Mouse (Mus musculus): Measurements from ENCODE around the gene Timm22. TPM values are rescaled to one million over a fixed set of nuclear protein-coding genes. Genes with fewer than 3 reads are reported as not detected.

Gene Timm22
- polyA plus RNA-seq (2012; ENCODE audit: low replicate concordance) = 8.9 and 9.8 TPM in 2 replicates

GRCm38 (mm10) chr11:76406702-76407583 lies at the start of gene Timm22:
Gene Timm22 (plus strand): TSS chr11:76406952.

GRCm38 (mm10) chr11:76398798-76399586 lies 7.8 kb upstream of the Timm22 start, which contains the start of gene Nxn:
Gene Nxn (minus strand): TSS chr11:76399140.

Other genes with a start within 250 kb of the Timm22 start
- gene Vps53, start 227.3 kb upstream of the Timm22 start, polyA plus RNA-seq (2012; ENCODE audit: low replicate concordance) = 20.7 and 25.8 TPM in 2 replicates
- gene Fam57a, start 227.3 kb upstream of the Timm22 start, polyA plus RNA-seq (2012; ENCODE audit: low replicate concordance) = 0.92 and 1.4 TPM in 2 replicates
- gene Dbil5, start 189.3 kb upstream of the Timm22 start, polyA plus RNA-seq (2012; ENCODE audit: low replicate concordance) = not detected in 2 replicates
- 1.8 and 2.0 TPM in 2 replicates for gene Gemin4, start 189.3 kb upstream of the Timm22 start, polyA plus RNA-seq (2012; ENCODE audit: low replicate concordance)
- gene Mrm3, start 163.2 kb upstream of the Timm22 start, polyA plus RNA-seq (2012; ENCODE audit: low replicate concordance) = 5.7 and 5.9 TPM in 2 replicates
- 1.6 and 5.6 TPM in 2 replicates for gene Glod4, start 163.2 kb upstream of the Timm22 start, polyA plus RNA-seq (2012; ENCODE audit: low replicate concordance)
- 3.7 TPM in 2 replicates for gene Nxn, start 7.8 kb upstream of the Timm22 start, polyA plus RNA-seq (2012; ENCODE audit: low replicate concordance)
- gene Abr, start 215.4 kb downstream of the Timm22 start, polyA plus RNA-seq (2012; ENCODE audit: low replicate concordance) = 35.6 and 70.9 TPM in 2 replicates

Measured in hematopoietic multipotent progenitor cell, adult 10-12 weeks (in vitro differentiated cells).